Mouse (Mus musculus) spleen, embryonic (tissue): ENCODE measurements around the gene Rph3al.

Source experiments
- CTCF ChIA-PET: fragments of 350-600 bp; sonication (Branson Sonifier 250); formaldehyde crosslinking; loops from one replicate; lab custom pipeline; 2022; lab: Charles Lee

Gene Rph3al

GRCm38 (mm10) chr11:75951895-75952294 is 13.7 kb upstream of the Rph3al start:
- CTCF ChIA-PET, result interaction anchor here (0.7 kb wide), 1 partner anchor 54 kb away, joined by 3 read pairs; no protein-coding TSS in a partner anchor

GRCm38 (mm10) chr11:75950459-75950858 is 12.2 kb upstream of the Rph3al start:
- CTCF ChIA-PET, result no interaction called here

GRCm38 (mm10) chr11:75948789-75949188 is 10.6 kb upstream of the Rph3al start:
- CTCF ChIA-PET, result no interaction called here

GRCm38 (mm10) chr11:75947223-75947622 is 9.0 kb upstream of the Rph3al start:
- CTCF ChIA-PET, result no interaction called here

- CTCF ChIA-PET, result no interaction called here
Measured at GRCm38 (mm10) chr11:75945805-75946450, 7.7 kb upstream of the Rph3al start.

GRCm38 (mm10) chr11:75937370-75937871 is 808 bp downstream of the Rph3al start:
- CTCF ChIA-PET, result no interaction called here

GRCm38 (mm10) chr11:75935819-75936430 is 2.3 kb downstream of the Rph3al start:
- CTCF ChIA-PET, result interaction anchor here (0.6 to 0.8 kb wide), 3 partner anchors 12 to 50 kb away, joined by 3 read pairs; no protein-coding TSS in a partner anchor

GRCm38 (mm10) chr11:75934425-75934824 is 3.8 kb downstream of the Rph3al start:
- CTCF ChIA-PET, result no interaction called here

GRCm38 (mm10) chr11:75933371-75933770 is 4.9 kb downstream of the Rph3al start:
- CTCF ChIA-PET, result interaction anchor here (0.7 kb wide), 2 partner anchors 34 to 65 kb away, joined by 3 to 4 read pairs; no protein-coding TSS in a partner anchor

GRCm38 (mm10) chr11:75930911-75931678 is 7.1 kb downstream of the Rph3al start:
- CTCF ChIA-PET, result no interaction called here

GRCm38 (mm10) chr11:75930208-75930607 is 8.0 kb downstream of the Rph3al start:
- CTCF ChIA-PET, result no interaction called here

GRCm38 (mm10) chr11:75927881-75928280 is 10.3 kb downstream of the Rph3al start:
- CTCF ChIA-PET, result interaction anchor here (0.7 kb wide), 1 partner anchor 76 kb away, joined by 3 read pairs; no protein-coding TSS in a partner anchor

- CTCF ChIA-PET, result no interaction called here
Measured at GRCm38 (mm10) chr11:75926431-75927312, 11.6 kb downstream of the Rph3al start.

GRCm38 (mm10) chr11:75925801-75926200 is 12.4 kb downstream of the Rph3al start:
- CTCF ChIA-PET, result no interaction called here

- CTCF ChIA-PET, result no interaction called here
Measured at GRCm38 (mm10) chr11:75922741-75923140, 15.5 kb downstream of the Rph3al start.

GRCm38 (mm10) chr11:75919139-75919538 is 19.1 kb downstream of the Rph3al start:
- CTCF ChIA-PET, result interaction anchor here (1.4 kb wide), 1 partner anchor 48 kb away, joined by 4 read pairs; no protein-coding TSS in a partner anchor

- CTCF ChIA-PET, result no interaction called here
Measured at GRCm38 (mm10) chr11:75917340-75917739, 20.9 kb downstream of the Rph3al start.

GRCm38 (mm10) chr11:75913953-75914352 is 24.3 kb downstream of the Rph3al start:
- CTCF ChIA-PET, result interaction anchor here (1.0 kb wide), 1 partner anchor 54 kb away, joined by 3 read pairs; no protein-coding TSS in a partner anchor

GRCm38 (mm10) chr11:75912944-75913657 is 25.1 kb downstream of the Rph3al start:
- CTCF ChIA-PET, result interaction anchor here (0.7 to 1.1 kb wide), 4 partner anchors 50 to 1270 kb away, joined by 3 read pairs; no protein-coding TSS in a partner anchor

- CTCF ChIA-PET, result interaction anchor here (0.6 kb wide), 1 partner anchor 294 kb away, joined by 9 read pairs; no protein-coding TSS in a partner anchor
Measured at GRCm38 (mm10) chr11:75911962-75912361, 26.3 kb downstream of the Rph3al start.
